Mouse (Mus musculus) urinary bladder, adult 18-20 months (tissue): ENCODE results near the gene Tekt3.

ENCODE experiments used
- DNase-seq, 2 experiments: peaks; one replicate each; pipeline ENCODE4 v3.0.0; 2022; ENCODE audit warnings: low spot score in 2 of 2, mixed read lengths in 2 of 2

Tekt3 gene

GRCm38 (mm10) chr11:63058375-63058952 is 3.0 kb upstream of the Tekt3 start:
- DNase-seq = no peak

DNA sequence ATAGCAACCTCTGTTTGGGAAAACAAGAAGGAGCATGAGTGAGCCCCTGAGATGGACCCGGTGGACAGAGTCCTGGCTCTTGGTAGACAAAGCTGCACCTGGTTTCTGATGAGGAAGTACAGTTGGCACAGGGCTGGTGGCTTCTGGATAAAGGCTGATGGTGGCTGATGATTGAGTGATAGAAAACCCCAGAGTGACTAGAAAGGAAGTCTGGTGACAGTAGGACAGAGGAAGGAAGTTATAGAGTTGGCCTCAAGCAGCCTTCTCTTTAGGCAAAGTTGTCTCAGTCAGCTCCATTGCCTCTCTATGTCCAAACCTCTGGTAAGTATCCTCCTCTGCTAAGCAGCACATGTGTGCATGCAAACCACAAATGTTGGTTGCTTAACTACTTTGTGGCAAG is 1.5 kb upstream of the Tekt3 start:
- DNase-seq = no peak

- DNase-seq = no peak
These were observed 5.1 kb downstream of the Tekt3 start for GRCm38 (mm10) chr11:63066526-63066925.

- DNase-seq = no peak
These were observed 8.6 kb downstream of the Tekt3 start for GRCm38 (mm10) chr11:63070081-63070480.

- DNase-seq = no peak
These were observed 23.1 kb downstream of the Tekt3 start for GRCm38 (mm10) chr11:63084536-63084935.

DNA sequence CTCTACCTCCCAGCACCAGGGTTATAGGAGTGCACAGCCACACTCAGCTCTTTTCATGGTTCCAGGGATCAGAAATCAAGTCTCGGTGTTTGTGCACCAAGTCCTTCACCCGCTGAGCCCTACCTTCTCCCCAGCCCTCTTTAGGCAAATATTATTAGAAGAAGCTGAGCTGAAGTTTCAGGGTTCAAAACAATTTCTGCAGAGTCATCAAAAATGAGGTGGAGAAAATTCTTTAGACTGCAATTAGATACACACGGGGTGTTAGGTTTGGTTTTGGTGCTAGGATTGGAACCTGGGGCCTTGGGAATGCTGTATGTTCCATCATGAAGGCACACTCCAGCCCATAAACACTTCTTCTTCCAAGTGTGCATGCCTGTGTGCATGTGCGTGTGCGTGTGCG is 27.2 kb downstream of the Tekt3 start:
- no peak for DNase-seq

DNA sequence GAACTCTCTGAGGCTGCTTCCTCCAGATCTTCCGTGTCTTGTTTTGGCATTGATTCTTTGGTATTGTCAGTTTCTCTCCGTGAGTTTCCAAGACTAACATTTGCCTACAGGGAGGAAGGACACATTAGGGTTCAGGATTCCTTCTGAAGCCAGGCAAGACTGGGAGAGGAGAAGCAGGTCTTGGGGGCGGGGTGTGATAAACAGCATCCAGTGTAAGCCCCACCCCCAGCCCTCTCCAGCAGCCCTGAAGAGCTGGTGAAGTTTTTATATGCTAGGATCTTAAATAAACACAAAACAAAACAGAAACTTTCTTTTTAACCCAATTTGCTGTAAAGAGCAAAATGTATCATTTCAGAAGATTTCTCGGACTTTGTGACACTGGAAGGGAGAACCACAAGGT is 28.8 kb downstream of the Tekt3 start:
- no peak for DNase-seq

- DNase-seq = no peak
These were observed 29.5 kb downstream of the Tekt3 start for GRCm38 (mm10) chr11:63090986-63091385.

- no peak for DNase-seq
These were observed 30.8 kb downstream of the Tekt3 start for GRCm38 (mm10) chr11:63092271-63092670.

- no peak for DNase-seq
These were observed 32.1 kb downstream of the Tekt3 start for GRCm38 (mm10) chr11:63093601-63094000.

DNA sequence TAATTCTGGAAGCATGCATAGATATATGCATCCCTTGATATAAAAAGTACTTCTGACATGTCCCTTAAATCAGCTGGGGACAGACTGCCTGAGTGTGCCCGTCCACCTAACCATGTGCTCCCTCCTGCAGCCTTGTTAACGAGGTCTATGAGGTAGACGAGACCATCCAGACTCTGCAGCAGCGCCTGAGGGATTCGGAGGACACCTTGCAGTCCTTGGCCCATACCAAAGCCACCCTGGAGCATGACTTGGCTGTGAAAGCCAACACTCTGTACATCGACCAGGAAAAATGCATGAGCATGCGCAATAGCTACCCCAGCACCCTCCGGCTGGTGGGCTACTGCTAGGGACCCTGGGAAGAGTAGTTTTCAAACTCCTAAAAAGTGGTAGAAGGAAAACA is 33.0 kb downstream of the Tekt3 start:
- DNase-seq = no peak

DNA sequence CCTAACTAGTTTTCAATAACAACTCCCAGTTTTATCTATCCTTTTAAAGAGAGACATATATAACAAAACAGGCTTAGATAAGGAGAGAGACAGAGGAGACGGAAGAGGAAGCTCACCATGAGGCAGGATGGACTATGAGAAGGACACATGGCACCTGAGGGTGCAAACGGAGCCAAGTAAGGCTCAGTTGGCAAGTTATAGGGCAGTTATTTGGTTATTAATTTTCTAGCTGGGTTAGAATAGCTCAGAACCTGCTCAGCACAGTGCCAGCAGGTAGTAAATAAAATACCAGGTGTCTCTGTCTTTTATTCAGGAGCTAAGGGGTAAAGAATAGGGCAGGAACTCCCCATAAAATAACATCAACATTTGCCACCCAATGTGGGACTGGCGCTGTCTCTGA is 36.6 kb downstream of the Tekt3 start:
- DNase-seq = no peak

GRCm38 (mm10) chr11:63099390-63099789 is 37.9 kb downstream of the Tekt3 start:
- DNase-seq = peak in 1 of 2 experiments; percentile 9

GRCm38 (mm10) chr11:63103256-63103655 is 41.8 kb downstream of the Tekt3 start:
- DNase-seq = no peak

GRCm38 (mm10) chr11:63104026-63104425 is 42.6 kb downstream of the Tekt3 start:
- no peak for DNase-seq

DNA sequence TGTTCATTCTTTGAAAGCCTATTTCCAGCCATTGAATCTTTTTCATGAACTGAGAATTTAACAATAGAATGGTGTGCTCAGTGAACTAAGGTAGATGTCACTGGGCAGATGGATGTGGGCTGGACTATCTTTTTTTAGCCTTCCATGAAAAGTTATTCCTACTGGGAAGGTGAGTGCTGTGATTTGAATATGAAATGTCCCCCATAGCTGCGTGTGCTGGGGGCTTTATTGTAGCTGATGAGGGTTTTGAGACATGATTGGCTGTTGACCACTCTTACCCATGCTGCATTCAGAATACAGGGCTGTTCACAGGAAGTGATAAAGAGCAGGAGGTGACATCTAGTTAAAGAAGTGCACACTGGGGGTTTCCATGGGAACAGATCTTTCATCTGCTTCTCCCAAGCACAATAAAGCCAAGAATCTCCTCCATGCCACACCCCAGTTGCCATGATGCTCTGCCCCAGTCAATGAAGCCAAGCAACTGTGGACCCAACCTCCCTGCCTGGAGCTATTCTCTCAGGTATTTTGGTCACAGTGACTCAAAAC is 47.8 kb downstream of the Tekt3 start:
- DNase-seq = no peak

- DNase-seq = no peak
These were observed 48.9 kb downstream of the Tekt3 start for GRCm38 (mm10) chr11:63110329-63110728.

GRCm38 (mm10) chr11:63114807-63115641 is 53.6 kb downstream of the Tekt3 start:
- DNase-seq = no peak

- no peak for DNase-seq
These were observed 55.2 kb downstream of the Tekt3 start for GRCm38 (mm10) chr11:63116652-63117051.

DNA sequence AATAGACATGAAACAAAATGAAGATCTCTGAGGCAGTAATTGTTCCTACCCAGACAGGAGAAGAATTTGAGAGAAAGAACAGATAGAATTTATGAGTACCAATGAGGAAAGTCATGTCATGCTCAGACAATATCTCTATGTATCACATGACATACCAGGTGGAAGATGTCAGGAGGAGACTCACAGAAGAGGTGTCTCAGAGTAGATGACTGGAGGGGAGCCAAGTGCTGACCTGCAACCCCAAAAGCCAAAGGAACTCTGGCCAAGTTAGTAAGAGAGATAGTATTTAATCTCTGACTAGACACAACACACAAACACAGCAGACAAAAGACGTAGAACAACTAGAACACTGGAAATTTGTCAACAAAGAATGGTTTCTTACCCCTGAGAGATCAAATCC is 55.8 kb downstream of the Tekt3 start:
- no peak for DNase-seq

DNA sequence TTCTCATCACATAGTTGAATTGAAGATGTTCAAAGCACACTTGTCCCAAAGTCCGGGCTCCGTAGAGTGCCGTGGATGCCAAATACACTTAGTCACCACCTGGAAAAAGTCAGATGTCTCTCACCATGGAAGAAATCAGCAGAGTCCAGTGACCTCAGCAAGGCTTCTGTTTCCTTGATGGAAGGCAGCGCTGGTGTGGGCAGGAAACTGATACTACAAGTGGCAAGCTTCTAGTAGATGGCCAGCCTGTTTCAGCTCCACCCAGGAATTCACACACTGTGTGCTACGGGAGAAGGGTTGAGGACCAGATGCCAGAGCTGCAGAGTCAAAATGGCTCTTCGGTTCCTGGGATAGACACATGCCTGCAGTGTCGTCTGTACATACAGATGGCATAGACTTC is 58.3 kb downstream of the Tekt3 start:
- DNase-seq = no peak

- no peak for DNase-seq
These were observed 60.8 kb downstream of the Tekt3 start for GRCm38 (mm10) chr11:63122249-63122648.

DNA sequence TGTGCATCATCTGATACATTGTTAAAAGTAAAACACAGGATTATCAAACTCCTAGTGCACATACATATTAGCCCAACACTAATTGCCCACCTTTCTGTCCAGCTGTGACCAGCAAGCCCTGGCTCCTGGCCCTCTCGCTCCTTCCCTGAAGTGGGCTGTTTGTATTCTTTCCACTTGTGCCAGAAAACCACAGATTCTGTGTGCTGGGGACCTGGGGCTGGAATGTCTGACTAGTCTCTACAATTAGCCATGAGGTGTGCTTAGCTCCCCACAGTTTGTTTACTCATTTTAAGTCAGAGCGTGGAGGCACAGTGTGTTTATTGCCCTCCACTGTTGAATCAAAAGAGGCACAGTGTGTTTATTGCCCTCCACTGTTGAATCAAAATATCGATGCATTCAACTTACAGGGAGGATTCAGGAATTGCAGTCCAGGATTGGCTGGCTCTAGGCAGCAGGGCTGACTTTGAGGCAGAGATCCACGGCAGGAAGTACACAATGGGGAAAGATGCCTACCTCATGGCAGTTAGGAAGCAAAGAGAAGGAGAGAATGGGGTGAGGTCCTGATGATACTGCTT is 61.4 kb downstream of the Tekt3 start:
- DNase-seq = no peak
